ENCODE assay signal across 13 mouse cellular contexts in genomic region chr9:61022371-61023026, GRCm38 (mm10).
DNase-seq lines count a peak whose midpoint lies in the region.
"Had no signal": no experiment of that assay in that cellular context is flagged by ENCODE, and none has a peak within 500 bp of the region (broad histone marks: within the 10 kb centered on the region; RNA-seq: fewer than 3 reads in every experiment).

No protein-coding gene starts in this region.

- DNase-seq in adrenal gland, adult 8-10 months = peak; percentile 32
- DNase-seq in adrenal gland, adult 18-20 months (ENCODE audit: low spot score in 2 of 2) = no peak
- DNase-seq in ovary, postnatal 36 days (ENCODE audit: low spot score) = peak; percentile 30
- DNase-seq in ovary, postnatal 14 days (ENCODE audit: low spot score) = no peak
- peak; percentile 50 to 57 for DNase-seq in lung, postnatal 4 days
- DNase-seq in cerebellum, postnatal 14 days = no peak
- DNase-seq in Muller cell, postnatal 12 days (ENCODE audit: inconsistent ontology term) = no peak
- DNase-seq in midbrain, embryonic 10.5 days (ENCODE audit: low spot score) = no peak
- DNase-seq: cerebellum, adult 18-20 months; gastrocnemius, postnatal 14 days had no signal

- no peaks in the 10 kb centered on the region for H3K4me1 ChIP-seq in midbrain, embryonic 10.5 days
- H3K4me1 ChIP-seq: hindbrain, embryonic 15.5 days had no signal

- no peaks in the 10 kb centered on the region for H3K36me3 ChIP-seq in midbrain, embryonic 10.5 days
- H3K36me3 ChIP-seq: hindbrain, embryonic 15.5 days had no signal

- 0 out of 2 replicates have a peak, but pooled peaks cover 3% of the 10 kb centered on the region for H3K9me3 ChIP-seq in midbrain, embryonic 10.5 days (replicated peaks)
- H3K9me3 ChIP-seq: hindbrain, embryonic 15.5 days had no signal

- H3K27ac ChIP-seq in midbrain, embryonic 10.5 days (replicated peaks) = no peak overlapping the region
- H3K27ac ChIP-seq: hindbrain, embryonic 15.5 days; liver, embryonic 14.5 days had no signal

- H3K27me3 ChIP-seq in midbrain, embryonic 10.5 days (ENCODE audit: low read depth, poor library complexity, severe bottlenecking) = peaks cover 31% of the 10 kb centered on the region

- no peak overlapping the region for H3K4me3 ChIP-seq in midbrain, embryonic 10.5 days
- H3K4me3 ChIP-seq: hindbrain, embryonic 15.5 days; layer of hippocampus, adult 2 months had no signal

- 89% methylated on average over 6 of the region's 6 CpGs for WGBS in midbrain, embryonic 10.5 days

Comparison
In these comparisons a context has a peak if more than half of its experiments do, and no peak if none do; other contexts are left out.
1. DNase-seq: peak in adrenal gland, adult 8-10 months (single experiment), ovary, postnatal 36 days (single experiment) and lung, postnatal 4 days (2 of 2); none in adrenal gland, adult 18-20 months (0 of 2), ovary, postnatal 14 days (single experiment), cerebellum, postnatal 14 days (0 of 2), Muller cell, postnatal 12 days (single experiment) and midbrain, embryonic 10.5 days (single experiment).